Mouse (Mus musculus) cerebellum, postnatal 4 days (tissue): ENCODE data around the gene Fmo6.

ENCODE experiments used
- DNase-seq, 2 experiments: peaks; one replicate each; pipeline ENCODE4 v3.0.0; 2022; ENCODE audit warnings: low spot score in 2 of 2, mixed read lengths in 1 of 2

The Fmo6 gene

GRCm38 (mm10) chr1:162937415-162937814, at the start of gene Fmo6:
Gene Fmo6, minus strand, starts transcription at chr1:162937515.
- no peak for DNase-seq

GRCm38 (mm10) chr1:162986777-162987176, 49.5 kb upstream of the Fmo6 start:
- DNase-seq = no peak

GRCm38 (mm10) chr1:162986121-162986748, 48.9 kb upstream of the Fmo6 start:
- DNase-seq = no peak

GRCm38 (mm10) chr1:162984428-162984827, 47.1 kb upstream of the Fmo6 start, which contains the start of gene Fmo3:
Gene Fmo3, minus strand, starts transcription at chr1:162984528.
- no peak for DNase-seq

- DNase-seq = no peak
These were observed 26.2 kb upstream of the Fmo6 start for GRCm38 (mm10) chr1:162963556-162963955.

- DNase-seq = no peak
These were observed 20.1 kb upstream of the Fmo6 start for GRCm38 (mm10) chr1:162957422-162957821.

GRCm38 (mm10) chr1:162953079-162953478, 15.8 kb upstream of the Fmo6 start:
- DNase-seq = no peak

GRCm38 (mm10) chr1:162949763-162950162, 12.4 kb upstream of the Fmo6 start:
- DNase-seq = no peak

GRCm38 (mm10) chr1:162947934-162948333, 10.6 kb upstream of the Fmo6 start:
- no peak for DNase-seq

- no peak for DNase-seq
These were observed 9.7 kb upstream of the Fmo6 start for GRCm38 (mm10) chr1:162946837-162947558.

- no peak for DNase-seq
These were observed 6.4 kb upstream of the Fmo6 start for GRCm38 (mm10) chr1:162943700-162944099.

GRCm38 (mm10) chr1:162938696-162939351, 1.5 kb upstream of the Fmo6 start:
- DNase-seq = no peak

GRCm38 (mm10) chr1:162937970-162938695, 818 bp upstream of the Fmo6 start:
- no peak for DNase-seq

GRCm38 (mm10) chr1:162934374-162935012, 2.8 kb downstream of the Fmo6 start:
- DNase-seq = no peak

- no peak for DNase-seq
These were observed 4.9 kb downstream of the Fmo6 start for GRCm38 (mm10) chr1:162932386-162932785.

GRCm38 (mm10) chr1:162931880-162932279, 5.4 kb downstream of the Fmo6 start:
- DNase-seq = no peak

GRCm38 (mm10) chr1:162931310-162931875, 5.9 kb downstream of the Fmo6 start:
- DNase-seq = no peak

GRCm38 (mm10) chr1:162930631-162931030, 6.7 kb downstream of the Fmo6 start:
- no peak for DNase-seq

- DNase-seq = no peak
These were observed 8.2 kb downstream of the Fmo6 start for GRCm38 (mm10) chr1:162929146-162929545.

GRCm38 (mm10) chr1:162925121-162925520, 12.2 kb downstream of the Fmo6 start:
- DNase-seq = no peak

- DNase-seq = no peak
These were observed 20.7 kb downstream of the Fmo6 start for GRCm38 (mm10) chr1:162916661-162917060.
